Mouse (Mus musculus): ENCODE data around the gene Idh2. TPM values are rescaled to one million over a fixed set of nuclear protein-coding genes. Genes with fewer than 3 reads are reported as not detected.
"Not testable (repeated sequence)": the region's sequence is repeated elsewhere in the genome, so short reads cannot be mapped to it uniquely, and the experiment has no call there.

Idh2 gene
- total and polyA plus RNA-seq, 3 experiments = 1,651 to 2,293 (median 1,877) TPM

DNA sequence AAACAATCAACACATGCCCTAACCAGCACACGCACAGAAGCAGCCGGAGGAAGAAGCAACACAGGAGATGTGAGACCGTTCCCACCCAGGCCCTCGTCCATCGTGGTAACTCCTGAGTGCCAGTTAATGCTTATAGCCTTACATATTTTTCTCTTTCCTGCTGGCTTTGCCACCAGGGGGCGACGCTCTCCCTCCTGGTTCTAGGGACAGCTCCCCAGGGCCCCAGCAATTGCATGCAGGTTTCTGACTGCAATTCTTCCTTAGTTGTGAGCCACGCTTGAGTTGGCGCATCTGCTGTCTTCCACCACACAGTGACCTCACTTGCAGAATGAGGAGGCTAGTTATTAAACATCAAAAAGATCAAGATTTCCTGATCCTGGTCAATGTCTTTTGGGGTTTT, 17.3 kb upstream of the Idh2 start:
- H3K4me1 ChIP-seq (ENCODE audit: control insufficient read depth, insufficient read depth, low read length) = peaks cover 13% of the 10 kb centered on the region
- intact Hi-C loops (cut with DNase I) = no loop called here
- no peak overlapping the region for H3K27ac ChIP-seq
- no peak overlapping the region for H3K4me3 ChIP-seq
- no peak for TF ChIP-seq EP300 (IDR thresholded peaks at IDR 0.05; ENCODE audit: insufficient read depth, low read depth, low read length)
- peak; percentile 78 for TF ChIP-seq CTCF (IDR thresholded peaks at IDR 0.05)
- WGBS = 66% methylated on average over 9 of the region's 9 CpGs
- H3K9ac ChIP-seq (ENCODE audit: low read depth, low read length) = no peak overlapping the region
- DNase-seq = peak; percentile 50 to 59
- no peaks in the 10 kb centered on the region for H3K27me3 ChIP-seq (ENCODE audit: control insufficient read depth, insufficient read depth, low read length)
- H3K79me2 ChIP-seq (replicated peaks; ENCODE audit: control insufficient read depth, insufficient read depth, low read length) = no peaks in the 10 kb centered on the region
- H3K36me3 ChIP-seq (ENCODE audit: control insufficient read depth, insufficient read depth, low read length) = no peaks in the 10 kb centered on the region

DNA sequence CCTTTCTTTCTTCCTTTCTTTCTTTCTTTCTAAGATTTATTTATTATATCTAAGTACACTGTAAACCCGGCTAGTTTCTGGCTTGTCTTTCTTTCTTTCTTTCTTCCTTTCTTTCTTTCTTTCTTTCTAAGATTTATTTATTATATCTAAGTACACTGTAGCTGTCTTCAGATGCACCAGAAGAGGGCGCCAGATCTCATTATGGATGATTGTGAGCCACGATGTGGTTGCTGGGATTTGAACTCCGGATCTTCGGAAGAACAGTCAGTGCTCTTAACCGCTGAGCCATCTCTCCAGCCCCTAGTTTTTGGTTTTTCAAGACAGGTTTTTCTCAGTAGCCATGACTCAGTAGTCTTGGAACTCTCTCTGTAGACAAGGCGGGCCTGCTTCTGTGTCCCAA, 16.1 kb upstream of the Idh2 start:
- not testable (repeated sequence) for DNase-seq; H3K79me2 ChIP-seq (replicated peaks; ENCODE audit: control insufficient read depth, insufficient read depth, low read length); H3K9ac ChIP-seq (ENCODE audit: low read depth, low read length); H3K36me3 ChIP-seq (ENCODE audit: control insufficient read depth, insufficient read depth, low read length); H3K27me3 ChIP-seq (ENCODE audit: control insufficient read depth, insufficient read depth, low read length); H3K4me3 ChIP-seq
- Histone ChIP-seq H3K27ac (peak overlapping the region; percentile 93), H3K4me1 (ENCODE audit: control insufficient read depth, insufficient read depth, low read length) (peaks cover 13% of the 10 kb centered on the region)
- WGBS = 63% methylated on average over 7 of the region's 7 CpGs
- TF ChIP-seq CTCF (IDR thresholded peaks at IDR 0.05) = peak; percentile 57
- intact Hi-C loops (cut with DNase I) = loop anchor here (2.0 kb wide), 1 partner anchor 17 kb away; the partner anchor contains the start of gene Idh2

DNA sequence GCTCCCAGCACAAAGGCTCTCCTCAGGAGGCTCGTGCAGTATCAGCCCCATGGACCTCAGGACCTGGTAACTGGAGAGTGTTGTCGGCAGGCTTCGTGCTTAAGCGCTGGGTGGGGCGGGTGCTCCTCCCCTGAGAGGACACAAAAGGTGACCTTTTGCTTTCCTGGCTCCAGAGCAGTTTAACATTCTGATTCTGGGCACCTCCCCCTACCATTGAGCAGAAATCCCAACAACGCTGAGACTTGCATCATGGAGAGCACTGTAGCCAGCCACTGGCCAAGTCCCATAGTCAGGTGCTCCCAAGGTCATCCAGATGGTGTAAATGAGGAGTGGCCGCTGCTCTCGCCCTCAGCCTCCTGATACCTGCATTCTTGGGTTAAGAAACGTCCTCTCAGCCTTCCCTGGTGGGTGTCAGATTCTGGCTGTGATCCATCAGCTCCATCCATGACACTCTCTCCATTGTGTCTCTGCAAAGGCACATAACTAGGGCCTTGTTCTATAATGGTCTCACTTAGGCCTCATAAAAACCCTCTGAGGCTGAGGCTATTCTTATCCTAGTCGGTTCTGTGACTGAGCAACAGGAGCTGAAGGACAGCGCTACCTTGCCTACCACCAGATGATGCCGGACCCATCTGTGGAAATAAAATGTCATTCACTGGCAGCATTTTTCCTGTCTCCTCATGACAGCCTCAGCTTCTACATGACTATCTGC, 15.3 kb upstream of the Idh2 start:
- no peaks in the 10 kb centered on the region for H3K27me3 ChIP-seq (ENCODE audit: control insufficient read depth, insufficient read depth, low read length)
- no peaks in the 10 kb centered on the region for H3K36me3 ChIP-seq (ENCODE audit: control insufficient read depth, insufficient read depth, low read length)
- H3K4me3 ChIP-seq = no peak overlapping the region
- DNase-seq = peak; percentile 56 to 79
- TF ChIP-seq EP300 (IDR thresholded peaks at IDR 0.05; ENCODE audit: insufficient read depth, low read depth, low read length) (peak; percentile 67), POLR2A (IDR thresholded peaks at IDR 0.05; ENCODE audit: insufficient read depth, low read depth, low read length) (peak; percentile 80), CTCF (IDR thresholded peaks at IDR 0.05) (no peak)
- peak overlapping the region; percentile 64 for H3K9ac ChIP-seq (ENCODE audit: low read depth, low read length)
- intact Hi-C loops (cut with DNase I) = loop anchor here (2.0 kb wide), 1 partner anchor 16 kb away; the partner anchor contains the start of gene Idh2
- WGBS = 37% methylated on average over 12 of the region's 12 CpGs
- no peaks in the 10 kb centered on the region for H3K79me2 ChIP-seq (replicated peaks; ENCODE audit: control insufficient read depth, insufficient read depth, low read length)
- H3K27ac ChIP-seq = peak overlapping the region; percentile 93
- peaks cover 13% of the 10 kb centered on the region for H3K4me1 ChIP-seq (ENCODE audit: control insufficient read depth, insufficient read depth, low read length)

DNA sequence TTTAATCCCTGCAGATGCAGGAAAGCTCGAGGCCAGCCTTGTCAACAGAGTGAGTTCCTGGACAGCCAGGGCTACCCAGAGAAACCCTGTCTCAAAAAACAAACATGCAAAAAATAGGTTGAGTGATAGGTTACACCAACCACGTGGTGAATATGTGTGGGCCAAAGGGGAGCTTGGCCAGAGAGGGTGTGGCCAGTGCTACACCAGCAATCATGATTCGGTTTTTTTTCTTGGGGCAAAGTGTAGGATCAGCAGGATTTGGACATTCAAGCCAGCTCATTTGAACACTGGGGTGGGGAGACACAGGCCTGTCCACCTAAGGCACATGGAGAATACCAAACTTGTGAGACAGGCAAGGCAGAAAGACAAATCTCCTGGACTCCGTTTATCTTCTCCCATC, 14.1 kb upstream of the Idh2 start:
- Histone ChIP-seq H3K27ac (peak overlapping the region; percentile 93), H3K4me3 (no peak overlapping the region), H3K36me3 (ENCODE audit: control insufficient read depth, insufficient read depth, low read length) (no peaks in the 10 kb centered on the region), H3K4me1 (ENCODE audit: control insufficient read depth, insufficient read depth, low read length) (peaks cover 5% of the 10 kb centered on the region), H3K9ac (ENCODE audit: low read depth, low read length) (peak overlapping the region; percentile 52), H3K79me2 (replicated peaks; ENCODE audit: control insufficient read depth, insufficient read depth, low read length) (no peaks in the 10 kb centered on the region), H3K27me3 (ENCODE audit: control insufficient read depth, insufficient read depth, low read length) (no peaks in the 10 kb centered on the region)
- TF ChIP-seq CTCF (IDR thresholded peaks at IDR 0.05) (no peak), POLR2A (IDR thresholded peaks at IDR 0.05; ENCODE audit: insufficient read depth, low read depth, low read length) (peak; percentile 54), EP300 (IDR thresholded peaks at IDR 0.05; ENCODE audit: insufficient read depth, low read depth, low read length) (0 out of 2 replicates have a peak, but pooled peaks have one; percentile 53)
- peak in 1 of 2 experiments; percentile 54 for DNase-seq
- intact Hi-C loops (cut with DNase I) = no loop called here
- 36% methylated on average over 4 of the region's 4 CpGs for WGBS

DNA sequence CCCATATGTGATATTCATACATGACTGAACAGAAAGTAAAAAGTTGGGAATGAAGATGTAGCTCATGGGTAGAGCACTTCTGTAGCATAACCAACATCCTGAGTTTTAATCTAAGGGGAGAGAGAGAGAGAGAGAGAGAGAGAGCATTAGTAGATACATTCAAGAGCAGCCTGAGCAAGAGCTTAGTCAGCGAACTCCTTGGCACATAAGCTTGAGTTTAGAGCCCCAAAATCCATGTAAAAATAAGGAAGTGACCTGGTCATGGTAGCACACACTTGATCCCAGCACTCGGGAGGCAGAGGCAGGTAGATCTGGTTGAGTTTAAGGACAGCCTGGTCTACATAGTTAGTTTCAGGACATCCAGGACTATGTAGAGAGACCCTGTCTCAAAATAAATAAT, 8.5 kb upstream of the Idh2 start:
- H3K4me1 ChIP-seq (ENCODE audit: control insufficient read depth, insufficient read depth, low read length) = peaks cover 4% of the 10 kb centered on the region; the same call in 1 of the 2 replicates
- H3K27me3 ChIP-seq (ENCODE audit: control insufficient read depth, insufficient read depth, low read length) = no peaks in the 10 kb centered on the region
- H3K79me2 ChIP-seq (replicated peaks; ENCODE audit: control insufficient read depth, insufficient read depth, low read length) = no peaks in the 10 kb centered on the region
- intact Hi-C loops (cut with DNase I) = no loop called here
- no peak overlapping the region for H3K9ac ChIP-seq (ENCODE audit: low read depth, low read length)
- H3K27ac ChIP-seq = no peak overlapping the region
- H3K36me3 ChIP-seq (ENCODE audit: control insufficient read depth, insufficient read depth, low read length) = no peaks in the 10 kb centered on the region
- DNase-seq = no peak
- WGBS = 84% methylated on average over 2 of the region's 2 CpGs
- no peak overlapping the region for H3K4me3 ChIP-seq
- no peak for TF ChIP-seq POLR2A (IDR thresholded peaks at IDR 0.05; ENCODE audit: insufficient read depth, low read depth, low read length)
- TF ChIP-seq EP300 (IDR thresholded peaks at IDR 0.05; ENCODE audit: insufficient read depth, low read depth, low read length) = no peak
- no peak for TF ChIP-seq CTCF (IDR thresholded peaks at IDR 0.05)

DNA sequence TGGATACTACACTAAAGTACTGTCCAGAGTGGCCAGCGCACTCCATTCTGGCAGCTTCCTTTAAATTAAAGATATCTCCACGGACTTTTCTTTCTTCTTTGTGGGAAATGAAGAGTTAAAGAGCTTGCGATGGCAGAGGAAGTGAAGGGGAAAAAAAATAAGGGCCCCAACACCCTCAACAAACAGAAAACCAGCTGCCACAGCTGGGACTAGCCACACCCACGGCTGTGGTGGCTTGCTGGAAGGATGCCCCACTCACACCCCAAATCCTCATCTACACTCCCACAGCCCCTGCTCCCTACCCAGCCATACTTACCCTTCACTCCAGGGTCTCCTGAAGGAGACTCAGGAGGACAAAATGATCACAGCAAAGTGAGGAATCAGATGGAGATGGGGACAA, 7.9 kb upstream of the Idh2 start:
- Histone ChIP-seq H3K79me2 (replicated peaks; ENCODE audit: control insufficient read depth, insufficient read depth, low read length) (no peaks in the 10 kb centered on the region), H3K36me3 (ENCODE audit: control insufficient read depth, insufficient read depth, low read length) (no peaks in the 10 kb centered on the region), H3K27ac (no peak overlapping the region), H3K9ac (ENCODE audit: low read depth, low read length) (no peak overlapping the region), H3K4me3 (no peak overlapping the region), H3K27me3 (ENCODE audit: control insufficient read depth, insufficient read depth, low read length) (no peaks in the 10 kb centered on the region), H3K4me1 (ENCODE audit: control insufficient read depth, insufficient read depth, low read length) (peaks cover 4% of the 10 kb centered on the region; the same call in 1 of the 2 replicates)
- 35% methylated on average over 4 of the region's 4 CpGs for WGBS
- intact Hi-C loops (cut with DNase I) = no loop called here
- peak in 1 of 2 experiments; percentile 55 for DNase-seq
- TF ChIP-seq CTCF (IDR thresholded peaks at IDR 0.05) = no peak
- TF ChIP-seq POLR2A (IDR thresholded peaks at IDR 0.05; ENCODE audit: insufficient read depth, low read depth, low read length) = no peak
- no peak for TF ChIP-seq EP300 (IDR thresholded peaks at IDR 0.05; ENCODE audit: insufficient read depth, low read depth, low read length)

Data from heart, adult 2 months (tissue).